Mouse (Mus musculus) cortical plate, adult 2 months (tissue): ENCODE measurements around the gene Utp15.

Source experiments
- CTCF ChIP-seq: fragments of 200-500 bp; IDR thresholded peaks from 2 replicates; pipeline ENCODE4 v1.5.1; 2011; ENCODE audit warnings: mild to moderate bottlenecking, control low read depth, low read length; ENCODE audit not compliant: insufficient read depth; ENCODE audit errors: extremely low read depth
- POLR2A ChIP-seq: fragments of 200-500 bp; IDR thresholded peaks from 2 replicates; pipeline ENCODE4 v1.6.1; 2011; ENCODE audit warnings: mild to moderate bottlenecking, low read length, control low read depth; ENCODE audit not compliant: insufficient read depth; ENCODE audit errors: extremely low read depth

DNA sequence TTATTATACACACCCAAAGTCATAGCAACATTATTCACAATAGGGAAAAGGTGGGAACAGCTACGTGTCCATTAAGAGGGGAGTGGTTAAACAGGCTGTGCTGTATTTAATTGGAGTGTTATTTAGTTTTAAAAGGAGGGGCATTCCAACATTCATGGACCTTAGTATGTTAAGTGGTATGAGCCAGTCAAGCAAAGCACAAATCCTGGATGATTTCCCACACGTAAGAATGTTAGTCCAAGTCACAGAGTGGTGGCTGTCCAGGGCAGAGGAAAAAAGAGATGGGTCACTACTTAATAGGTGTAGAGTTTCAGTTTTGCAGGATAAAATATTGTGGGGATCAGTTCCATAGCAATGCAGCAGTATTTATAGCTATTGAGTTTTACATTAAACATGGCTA, 36.6 kb downstream of the Utp15 start:
- TF ChIP-seq CTCF (no peak), POLR2A (no peak)
